Mouse (Mus musculus) left cerebral cortex, adult 9 months (tissue): ENCODE data around the gene Foxi2.
A peak's percentile ranks its signal among the peaks of the same experiment; 100 is the strongest.

Experiments
- DNase-seq, 2 experiments: peaks; one replicate each; pipeline ENCODE4 v3.0.0; 2022; ENCODE audit warnings: low spot score in 2 of 2

Gene Foxi2

DNA sequence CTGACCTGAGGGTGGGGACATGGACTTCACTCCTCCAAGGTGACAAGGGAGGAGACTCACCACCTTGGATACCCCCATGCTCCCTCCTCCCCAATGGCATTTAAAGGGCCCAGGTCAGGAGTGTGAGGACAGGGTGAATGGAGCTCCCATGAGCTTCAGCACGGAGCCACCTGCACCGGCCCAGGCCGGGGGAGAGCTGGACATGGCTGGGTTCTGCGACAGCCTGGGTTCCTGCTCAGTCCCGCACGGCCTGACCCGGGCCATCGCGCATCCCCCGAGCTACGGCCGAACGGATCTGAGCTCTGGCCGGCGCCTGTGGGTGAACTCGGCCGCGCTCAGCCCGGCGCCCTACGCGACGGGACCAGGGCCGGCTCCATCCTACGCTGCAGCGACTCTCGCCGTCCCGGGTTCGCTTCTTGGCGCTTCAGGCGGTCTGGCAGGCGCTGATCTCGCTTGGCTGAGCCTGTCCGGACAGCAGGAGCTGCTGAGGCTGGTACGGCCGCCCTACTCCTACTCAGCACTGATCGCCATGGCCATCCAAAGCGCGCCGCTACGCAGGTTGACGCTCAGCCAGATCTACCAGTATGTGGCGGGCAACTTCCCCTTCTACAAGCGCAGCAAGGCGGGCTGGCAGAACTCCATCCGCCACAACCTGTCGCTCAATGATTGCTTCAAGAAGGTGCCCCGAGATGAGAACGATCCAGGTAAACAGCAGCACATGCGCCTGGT lies at the start of gene Foxi2:
TSS of gene Foxi2 (plus strand) at position 72 of the 729 bp plus-strand sequence.
- no peak for DNase-seq

DNA sequence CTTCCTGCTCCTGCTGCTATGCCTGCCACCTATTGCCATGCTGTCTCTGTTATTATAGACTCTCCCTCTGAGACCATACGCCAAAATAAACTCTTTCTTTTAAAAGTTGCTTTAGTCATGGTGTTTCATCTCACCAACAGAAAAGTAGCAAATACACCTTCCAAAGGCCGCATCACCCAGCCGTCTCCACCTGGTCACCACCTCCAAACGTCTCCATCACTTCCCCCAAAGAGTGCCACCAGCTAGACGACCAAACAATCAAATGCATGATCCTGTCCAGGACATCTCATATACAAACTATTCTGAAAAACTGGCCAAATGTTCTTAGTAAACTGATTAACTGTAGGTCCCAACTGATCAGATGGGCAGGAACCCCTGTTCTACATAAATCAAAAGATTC lies 45.5 kb upstream of the Foxi2 start:
- DNase-seq: no peak

DNA sequence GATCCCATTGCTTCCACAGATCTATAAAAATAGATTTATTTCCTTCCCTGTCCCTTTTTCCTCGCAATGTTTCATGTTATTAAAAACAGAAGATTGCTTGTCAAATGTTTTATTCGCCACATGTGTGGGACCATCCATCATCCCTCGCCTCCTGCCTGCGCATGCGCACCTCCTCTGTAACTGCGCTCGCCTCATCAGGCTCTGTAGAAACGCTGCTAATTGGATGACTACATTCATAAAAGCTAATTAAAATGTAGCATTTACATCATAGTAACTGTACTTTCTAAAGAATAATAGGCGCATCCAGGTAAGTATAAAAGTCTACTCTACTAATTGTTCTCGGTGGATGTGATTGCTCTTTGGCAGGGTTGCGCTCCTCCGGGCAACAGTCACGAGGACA lies 34.1 kb upstream of the Foxi2 start:
- no peak for DNase-seq

DNA sequence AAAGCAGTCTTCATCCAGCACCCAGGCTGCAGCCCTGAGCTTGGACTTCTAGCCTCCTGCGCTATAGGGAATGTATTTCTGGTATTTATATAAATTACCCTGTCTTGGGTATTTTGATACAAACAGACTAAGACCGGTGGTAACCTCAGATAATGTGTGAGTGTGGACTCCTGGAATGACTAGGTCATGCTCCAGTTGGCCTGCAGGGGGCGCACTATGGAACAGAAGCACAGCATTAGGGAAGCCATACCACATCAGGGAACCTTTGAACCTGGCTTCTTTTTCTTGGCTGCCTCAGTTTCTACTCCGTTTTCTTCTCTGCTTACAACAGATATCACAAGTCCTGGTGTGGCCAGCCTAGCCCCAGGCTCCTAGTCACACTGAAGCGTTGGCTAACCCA lies 33.2 kb upstream of the Foxi2 start:
- DNase-seq: no peak

DNA sequence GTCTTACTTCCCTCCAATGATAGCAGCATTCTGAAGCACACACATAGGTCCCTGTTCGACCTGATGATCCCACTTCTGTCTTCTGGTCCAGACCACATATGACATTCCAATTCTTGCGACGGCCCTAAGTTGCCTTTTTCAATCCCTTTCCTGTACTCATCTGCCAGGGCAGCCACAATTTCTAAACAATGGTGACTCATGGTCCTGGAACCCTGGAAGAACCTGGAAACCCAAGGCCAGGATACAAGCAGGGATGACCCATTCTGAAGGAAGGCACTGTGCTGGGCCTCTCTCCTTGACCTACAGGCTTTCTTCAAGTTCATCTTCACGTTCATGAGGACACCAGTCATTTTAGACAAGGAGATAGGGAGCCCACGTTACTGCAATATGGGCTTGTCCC lies 31.8 kb upstream of the Foxi2 start:
- no peak for DNase-seq

DNA sequence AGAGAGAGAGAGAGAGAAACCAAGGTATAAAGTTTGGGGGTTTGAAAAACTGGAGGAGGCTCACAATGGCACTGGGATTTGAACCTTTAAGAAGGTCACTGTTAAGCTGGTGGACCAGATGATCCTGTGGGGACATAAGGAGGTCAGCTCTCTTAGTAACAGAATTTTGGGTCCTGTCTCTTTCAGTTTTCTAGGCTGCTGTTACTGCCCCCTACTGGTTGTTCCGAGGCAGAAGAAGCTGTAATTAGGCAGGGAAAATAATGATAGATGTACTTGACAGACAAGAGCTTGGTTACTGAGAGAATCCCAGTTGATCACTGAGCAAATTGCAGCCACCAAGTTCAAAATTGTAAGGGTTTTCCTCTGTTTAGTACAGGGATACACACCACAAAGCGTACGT lies 21.1 kb upstream of the Foxi2 start:
- peak in 1 of 2 experiments; percentile 15 for DNase-seq

DNA sequence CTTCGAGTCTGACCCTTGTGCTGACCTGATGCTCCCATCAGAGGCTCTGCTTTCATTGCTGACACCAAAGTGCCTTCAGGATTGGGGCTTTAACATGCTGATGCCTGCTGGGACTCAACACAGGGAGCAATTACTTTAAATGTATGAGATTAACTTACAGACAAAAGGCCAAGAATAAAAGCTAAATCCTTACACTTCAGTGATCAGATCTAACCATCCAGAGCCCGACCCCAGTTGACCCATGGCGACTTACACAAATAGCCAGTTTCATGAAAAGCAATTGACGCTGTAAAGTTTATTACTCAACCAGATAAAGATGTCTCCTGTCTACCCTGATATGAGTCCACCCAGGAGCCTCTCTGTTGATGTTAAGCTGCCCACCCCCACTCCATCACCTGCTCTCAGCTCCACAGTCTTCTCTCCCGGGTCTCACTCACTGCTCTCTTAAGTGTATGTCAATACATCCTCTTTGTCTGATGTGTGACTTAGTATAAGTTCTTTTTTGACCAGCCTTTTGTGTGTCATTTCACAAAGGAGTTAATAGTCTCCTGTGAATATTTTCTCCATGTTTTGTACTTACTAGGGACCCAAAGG lies 17.1 kb upstream of the Foxi2 start:
- DNase-seq: no peak

DNA sequence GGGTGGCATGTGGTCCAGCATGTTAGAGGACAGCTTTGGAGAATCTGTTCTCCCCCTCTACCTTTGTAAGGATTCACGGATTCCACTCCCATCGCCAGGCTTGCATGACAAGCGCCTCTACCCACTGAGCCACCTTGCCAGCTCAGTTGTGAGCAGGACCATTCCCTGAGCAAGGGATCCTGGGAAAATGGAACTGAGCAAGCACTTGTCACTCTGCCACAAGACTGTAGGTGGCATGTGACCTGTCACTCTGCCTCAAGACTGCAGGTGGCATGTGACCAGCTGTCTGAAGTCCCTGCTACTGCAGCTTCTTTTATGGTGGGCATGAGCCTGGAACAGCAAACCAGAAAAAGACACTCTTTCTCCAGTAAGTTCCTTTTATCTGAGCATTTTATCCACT lies 15.7 kb upstream of the Foxi2 start:
- no peak for DNase-seq

DNA sequence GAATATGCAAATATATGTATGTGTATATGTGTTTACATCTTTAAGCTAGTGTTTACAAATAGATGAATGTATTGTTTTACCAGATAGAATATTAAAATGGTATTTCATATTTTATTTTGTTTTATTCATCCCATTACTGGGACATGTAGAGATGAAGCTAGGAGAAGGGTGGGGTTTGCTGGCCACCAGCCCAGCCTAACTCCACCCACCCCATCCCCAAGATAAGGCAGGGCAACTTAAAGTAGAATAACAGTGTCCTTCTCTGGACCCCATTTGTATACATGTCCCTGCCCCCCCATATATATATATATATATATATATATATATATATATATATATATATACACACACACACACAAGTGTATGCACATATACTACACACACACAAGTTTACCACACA lies 14.9 kb upstream of the Foxi2 start:
- no peak for DNase-seq

DNA sequence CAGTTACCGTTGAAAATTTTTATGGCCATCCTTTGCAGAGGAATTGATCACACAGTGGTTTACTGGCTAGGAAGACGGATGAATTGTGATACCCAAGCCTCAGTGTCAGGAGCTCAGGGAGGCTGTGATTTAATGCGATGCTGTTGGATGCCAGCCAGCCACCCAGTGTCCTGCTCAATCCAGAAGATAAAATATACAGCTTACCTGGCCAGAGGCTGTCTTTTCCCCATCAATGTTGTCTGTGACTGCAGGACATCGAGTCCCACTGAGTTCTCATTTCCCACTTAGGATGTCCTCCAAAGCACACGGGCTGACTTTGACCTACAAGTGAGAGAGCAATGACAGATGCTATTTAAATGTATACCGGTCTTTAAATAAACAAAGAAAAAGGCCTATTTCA lies 13.0 kb upstream of the Foxi2 start:
- DNase-seq: no peak

DNA sequence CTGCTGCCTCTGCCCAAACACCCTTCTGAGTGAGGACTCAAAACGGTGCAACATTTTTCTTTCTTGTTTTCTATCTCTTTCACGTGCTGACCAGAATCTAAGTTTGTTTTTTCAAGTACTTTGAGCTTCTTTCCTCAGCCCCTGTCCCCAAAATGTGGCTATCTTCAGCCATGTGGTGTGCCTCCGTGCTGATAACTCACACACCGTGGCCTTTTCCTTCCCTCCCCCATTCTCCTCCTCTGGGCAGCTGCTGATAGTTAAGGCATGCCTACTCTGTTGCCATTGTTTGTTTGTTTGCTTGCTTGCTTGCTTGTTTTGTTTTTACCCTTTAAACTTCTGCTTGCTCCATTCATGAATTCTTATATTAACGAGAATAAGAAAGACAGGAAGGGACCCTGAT lies 12.2 kb upstream of the Foxi2 start:
- no peak for DNase-seq

DNA sequence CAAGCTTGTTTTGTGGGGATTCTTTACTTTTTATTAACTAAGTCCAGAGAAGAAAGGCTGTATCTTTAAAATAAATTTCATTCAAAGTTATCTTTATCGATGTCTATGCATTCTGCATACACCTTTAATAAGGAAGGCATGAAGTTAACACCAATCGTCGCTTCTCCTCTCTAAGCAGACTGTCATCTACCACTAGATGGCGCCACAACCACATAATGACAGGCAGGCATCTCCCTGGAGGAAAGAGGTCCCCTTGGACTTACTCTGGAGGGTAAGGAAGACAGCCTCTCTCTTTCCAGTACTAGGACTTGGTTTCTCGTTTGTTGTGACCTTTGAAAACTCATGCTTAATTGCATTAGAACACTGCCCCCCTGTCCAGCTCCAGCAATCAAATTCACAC lies 6.7 kb upstream of the Foxi2 start:
- DNase-seq: peak; percentile 11 to 87

DNA sequence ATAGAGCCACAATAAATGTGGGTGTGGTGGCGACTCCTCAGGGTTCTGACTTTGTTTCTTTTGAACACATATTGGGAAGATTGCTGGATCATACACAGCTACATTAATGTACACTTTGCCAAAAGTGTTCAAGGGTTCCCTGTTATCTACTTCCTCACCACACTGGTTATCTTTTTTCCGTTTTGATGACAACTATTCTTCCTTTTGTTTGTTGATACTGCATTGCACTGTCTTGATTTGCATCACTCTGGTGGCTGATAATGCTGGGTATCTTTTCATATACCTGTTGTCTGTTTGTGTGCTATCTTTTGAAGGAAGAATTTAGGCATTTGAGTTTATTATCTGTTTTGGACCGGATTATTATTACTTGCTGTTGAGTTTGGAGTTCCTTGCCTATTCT lies 3.3 kb upstream of the Foxi2 start:
- DNase-seq: no peak

DNA sequence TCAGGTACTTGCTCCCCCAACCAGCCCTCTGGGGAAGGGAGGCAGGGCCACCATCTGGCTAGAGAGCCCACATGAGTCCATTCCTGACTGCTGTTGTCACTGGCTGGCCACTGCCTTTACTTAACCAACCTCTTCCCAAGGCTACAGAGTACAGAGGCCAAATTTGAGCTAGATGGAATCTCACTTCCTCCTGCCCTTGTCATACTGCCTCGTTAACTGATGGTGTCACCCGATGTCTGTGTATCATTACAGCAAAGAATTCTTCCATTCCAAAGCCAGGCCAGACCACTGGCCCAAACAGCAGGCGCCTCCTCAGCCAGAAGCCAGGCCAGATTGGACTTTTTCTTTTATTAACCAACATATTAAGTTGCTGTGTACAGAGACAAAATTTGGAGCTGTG lies 1.6 kb upstream of the Foxi2 start:
- no peak for DNase-seq

DNA sequence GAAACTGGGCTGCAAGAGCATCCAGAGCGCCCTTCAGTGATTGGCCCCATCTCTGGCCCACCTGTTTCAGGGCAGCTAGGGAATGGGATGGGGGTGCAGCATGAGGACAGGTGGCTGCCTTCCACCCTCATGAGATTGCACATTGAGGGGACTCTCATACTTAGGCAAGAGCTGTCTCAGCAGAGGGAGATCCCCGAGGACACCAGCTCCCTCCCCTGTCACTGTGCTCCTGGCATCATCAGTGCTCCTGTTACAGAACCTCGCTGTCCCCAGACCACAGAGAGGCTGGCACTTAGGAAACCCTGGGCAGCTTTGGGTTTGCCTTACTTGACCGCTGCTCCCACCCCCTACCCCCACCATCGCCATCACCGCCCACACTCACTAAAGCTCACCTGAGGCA lies 2.2 kb downstream of the Foxi2 start:
- DNase-seq: no peak

DNA sequence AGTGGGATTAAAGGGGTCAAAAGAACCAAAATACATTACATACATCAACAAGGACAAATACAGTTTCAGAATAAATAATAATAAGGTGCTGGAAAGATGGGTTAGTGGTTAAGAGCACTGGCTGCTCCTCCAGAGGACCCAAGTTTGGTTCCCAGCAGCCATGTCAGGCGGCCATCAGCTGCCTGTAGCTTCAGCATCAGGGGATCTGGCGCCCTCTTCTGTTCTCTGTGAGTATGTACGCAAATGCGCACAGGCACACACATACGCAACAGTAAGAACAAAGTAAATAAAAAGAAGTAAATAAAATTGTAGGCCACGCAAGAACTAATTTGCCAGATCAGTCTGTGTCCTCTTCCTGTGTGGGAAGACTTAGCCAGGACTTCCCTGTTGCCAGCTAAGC lies 18.7 kb downstream of the Foxi2 start:
- DNase-seq: no peak

DNA sequence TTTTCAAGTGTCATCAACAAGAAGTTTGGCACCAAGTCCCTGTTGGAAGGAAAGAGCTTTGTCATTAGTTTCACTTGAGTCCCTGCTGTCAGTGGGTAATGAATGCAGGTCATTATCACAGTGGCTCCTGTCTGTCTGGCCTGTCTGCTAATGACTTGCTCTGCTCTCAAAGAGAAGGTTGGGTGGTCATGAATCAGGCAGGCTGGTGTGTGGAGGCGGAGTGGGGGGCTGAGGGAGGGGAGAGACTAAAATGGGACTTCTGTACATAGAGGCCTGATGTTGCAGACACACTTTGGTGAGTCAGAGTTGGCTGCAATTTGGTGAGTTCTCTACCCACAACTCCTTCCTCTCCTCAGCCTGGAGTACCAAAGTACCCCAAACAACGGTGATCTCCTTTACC lies 20.8 kb downstream of the Foxi2 start:
- peak in 1 of 2 experiments; percentile 23 for DNase-seq

DNA sequence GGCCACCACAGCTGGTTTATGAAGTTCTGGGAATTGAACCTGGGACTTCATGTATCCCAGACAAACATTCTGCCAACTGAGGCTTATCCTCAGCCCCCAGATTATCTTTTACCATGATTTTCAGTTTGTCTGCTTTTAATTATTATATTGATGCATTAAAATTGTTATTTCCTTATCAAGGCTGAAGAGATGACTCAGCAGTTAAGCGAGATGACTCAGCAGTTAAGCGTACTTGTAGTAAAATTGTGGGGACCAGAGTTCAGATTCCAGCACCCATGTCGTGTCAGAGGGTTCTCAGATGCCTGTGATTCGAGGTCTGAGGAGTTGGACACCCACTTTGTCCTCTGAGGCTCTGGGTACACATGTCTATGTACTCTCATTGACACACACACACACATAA lies 33.8 kb downstream of the Foxi2 start:
- no peak for DNase-seq

DNA sequence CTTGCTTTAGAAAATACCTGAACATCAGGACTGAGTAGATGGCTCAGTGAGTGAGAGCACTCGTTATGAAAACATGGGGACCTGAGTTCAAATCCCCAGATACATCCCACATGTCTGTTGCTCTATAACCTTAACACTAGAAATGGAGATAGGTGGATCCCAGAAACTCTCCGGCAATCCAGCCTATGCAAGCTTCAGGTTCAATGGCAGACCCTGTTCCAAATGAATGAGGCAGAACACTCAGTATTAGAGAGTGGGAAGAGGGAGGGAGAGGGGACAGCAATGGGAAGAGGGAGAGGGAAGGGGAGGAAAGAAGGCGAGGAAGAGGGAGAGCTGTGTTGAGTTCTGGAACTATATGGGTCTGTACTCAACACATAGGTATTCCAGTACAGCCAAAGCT lies 41.2 kb downstream of the Foxi2 start:
- no peak for DNase-seq

DNA sequence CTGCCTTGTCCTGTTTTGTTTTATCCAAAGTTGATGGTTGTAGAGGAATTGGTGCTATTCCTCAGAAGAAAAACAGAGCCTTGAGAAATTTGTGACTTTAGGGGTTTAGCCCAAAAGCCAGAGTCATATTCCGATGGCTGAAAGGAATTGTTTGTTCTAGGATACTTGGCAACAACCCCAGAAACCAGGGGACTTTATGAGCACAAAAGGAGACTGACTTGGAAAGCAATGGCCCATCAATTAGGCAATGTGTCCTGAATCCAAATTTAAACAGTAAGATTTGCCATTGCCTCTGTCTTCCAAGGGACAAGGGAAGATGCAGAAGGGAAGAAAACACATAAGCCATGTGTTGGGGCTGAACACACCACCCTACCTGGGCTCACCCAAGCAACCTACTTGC lies 42.3 kb downstream of the Foxi2 start:
- DNase-seq: no peak

DNA sequence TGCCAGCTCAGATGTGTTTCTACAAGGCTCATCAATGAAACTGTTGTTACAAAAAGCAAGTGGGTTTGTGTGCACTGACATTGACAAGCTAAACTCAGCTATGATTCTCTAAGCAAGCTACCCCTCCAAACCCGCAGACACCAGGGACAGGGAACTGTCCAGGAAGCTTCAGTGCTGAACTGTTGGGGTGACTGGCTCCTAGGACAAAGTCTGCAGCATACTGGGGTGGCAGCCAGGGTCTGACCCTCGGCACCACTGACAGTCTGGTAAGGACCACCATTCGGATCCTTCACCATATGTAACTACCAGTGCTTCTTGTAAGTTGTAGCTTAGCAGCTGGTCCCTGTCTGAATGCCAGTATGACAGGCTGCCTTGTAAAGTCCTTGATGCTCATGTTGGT lies 43.6 kb downstream of the Foxi2 start:
- DNase-seq: no peak
